Mouse (Mus musculus) thymus, adult 2 months (tissue): Measurements from ENCODE around the gene Fto.

Experiments used
- CTCF ChIP-seq: fragments of 200-500 bp; IDR thresholded peaks from 2 replicates; pipeline ENCODE4 v1.5.1; 2012; ENCODE audit warnings: mild to moderate bottlenecking, control low read depth, low read length, moderate library complexity, borderline replicate concordance; ENCODE audit not compliant: control insufficient read depth, poor library complexity, insufficient read depth; ENCODE audit errors: extremely low read depth
- POLR2A ChIP-seq: fragments of 200-500 bp; IDR thresholded peaks from 2 replicates; pipeline ENCODE4 v1.6.1; 2012; ENCODE audit warnings: mild to moderate bottlenecking, low read length, control low read depth, moderate library complexity; ENCODE audit not compliant: control insufficient read depth, poor library complexity, insufficient read depth; ENCODE audit errors: extremely low read depth

- TF ChIP-seq CTCF (no peak), POLR2A (no peak)
Observed at GRCm38 (mm10) chr8:91708661-91709060, 395.3 kb downstream of the Fto start.
